Mouse (Mus musculus) lung, postnatal 4 days (tissue): ENCODE data around the gene L3mbtl1.
A peak's percentile ranks its signal among the peaks of the same experiment; 100 is the strongest.

Experiments used
- DNase-seq, 2 experiments: peaks; one replicate each; pipeline ENCODE4 v3.0.0; 2021

The L3mbtl1 gene

DNA sequence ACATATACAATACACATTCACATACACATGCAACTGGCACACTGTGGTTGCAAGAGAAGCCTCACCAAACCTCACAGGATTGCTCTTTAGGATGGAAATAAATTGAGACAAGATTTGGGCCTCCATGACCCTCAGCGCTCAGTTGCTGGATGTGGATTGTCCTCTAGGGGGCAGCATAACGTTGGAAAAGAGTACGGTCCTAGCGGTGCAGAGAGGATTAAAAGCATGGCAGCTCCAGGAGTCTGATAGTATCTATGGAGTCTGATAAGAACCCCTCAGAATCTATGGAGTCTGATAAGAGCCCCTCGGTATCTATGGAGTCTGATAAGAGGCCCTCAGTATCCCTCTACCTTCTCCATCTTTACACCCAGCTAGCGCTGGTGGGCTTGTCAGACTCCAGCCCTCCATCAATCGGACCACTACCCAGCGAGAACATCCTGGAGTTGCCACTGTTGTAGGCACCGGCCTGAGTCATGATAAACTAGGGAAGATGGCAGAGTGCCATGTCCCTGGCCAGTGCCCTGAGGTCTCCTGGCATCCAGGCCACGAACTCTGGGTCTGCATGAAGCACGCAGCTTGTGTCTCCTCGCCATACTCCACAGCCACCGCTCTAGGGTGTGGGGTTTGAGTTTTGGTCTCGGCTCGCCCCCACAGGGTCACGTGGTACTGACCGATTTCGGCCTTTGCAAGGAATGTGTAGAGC lies 55.4 kb downstream of the L3mbtl1 start:
- peak; percentile 47 to 77 for DNase-seq

DNA sequence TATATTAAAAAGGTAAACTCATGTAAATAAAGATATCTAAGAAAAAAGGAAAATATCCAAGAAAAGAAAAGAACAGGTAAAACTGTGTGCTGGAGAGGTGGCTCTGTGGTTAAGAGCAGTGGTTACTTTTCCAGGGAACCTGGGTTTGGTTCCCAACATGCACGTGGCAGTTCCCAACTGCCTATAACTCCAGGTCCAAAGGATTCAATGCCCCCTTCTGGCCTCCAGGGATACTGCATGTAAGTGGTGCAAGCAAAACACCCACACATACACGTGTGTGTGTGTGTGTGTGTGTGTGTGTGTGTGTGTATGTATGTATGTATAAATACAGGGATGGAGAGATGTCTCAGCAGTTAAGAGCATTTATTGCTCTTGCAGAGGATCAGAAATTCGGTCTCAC lies 56.5 kb downstream of the L3mbtl1 start:
- peak in 1 of 2 experiments; percentile 56 for DNase-seq

DNA sequence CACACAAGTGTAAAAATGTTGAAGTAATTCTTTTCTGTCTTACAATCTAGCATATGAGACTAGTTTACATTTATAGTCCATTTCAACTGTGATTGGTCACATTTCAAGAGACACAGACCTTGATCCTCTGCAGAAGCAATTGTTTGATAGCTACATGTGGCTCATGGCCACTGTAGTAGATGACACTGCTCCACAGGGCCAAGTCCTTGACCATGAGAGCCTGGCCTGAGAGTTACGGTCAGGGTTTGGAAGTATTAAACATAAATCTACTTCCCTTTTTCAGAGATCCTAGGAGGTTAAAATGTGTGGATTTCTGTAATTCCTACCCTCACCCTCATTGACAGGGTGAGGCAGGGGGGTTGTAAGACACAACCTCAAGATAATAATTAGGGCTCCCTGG lies 57.8 kb downstream of the L3mbtl1 start:
- no peak for DNase-seq

DNA sequence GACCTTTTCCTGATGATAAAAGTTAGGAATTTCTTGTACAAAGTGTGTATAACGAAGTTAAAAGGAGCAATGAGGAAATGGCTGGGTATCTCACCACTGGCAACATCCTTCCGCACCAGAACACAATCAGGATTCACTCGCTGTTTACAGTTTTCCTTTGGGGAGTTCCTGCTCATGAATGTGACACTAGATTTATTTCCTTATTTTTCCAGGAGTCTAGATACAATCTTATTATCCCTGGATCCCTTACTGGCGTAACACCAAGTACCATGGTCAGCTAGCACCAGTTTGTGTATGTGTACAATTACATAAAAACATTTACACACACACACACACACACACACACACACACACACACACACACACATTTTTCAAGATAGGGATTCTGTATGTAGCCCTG lies 64.0 kb downstream of the L3mbtl1 start:
- peak in 1 of 2 experiments; percentile 6 for DNase-seq

DNA sequence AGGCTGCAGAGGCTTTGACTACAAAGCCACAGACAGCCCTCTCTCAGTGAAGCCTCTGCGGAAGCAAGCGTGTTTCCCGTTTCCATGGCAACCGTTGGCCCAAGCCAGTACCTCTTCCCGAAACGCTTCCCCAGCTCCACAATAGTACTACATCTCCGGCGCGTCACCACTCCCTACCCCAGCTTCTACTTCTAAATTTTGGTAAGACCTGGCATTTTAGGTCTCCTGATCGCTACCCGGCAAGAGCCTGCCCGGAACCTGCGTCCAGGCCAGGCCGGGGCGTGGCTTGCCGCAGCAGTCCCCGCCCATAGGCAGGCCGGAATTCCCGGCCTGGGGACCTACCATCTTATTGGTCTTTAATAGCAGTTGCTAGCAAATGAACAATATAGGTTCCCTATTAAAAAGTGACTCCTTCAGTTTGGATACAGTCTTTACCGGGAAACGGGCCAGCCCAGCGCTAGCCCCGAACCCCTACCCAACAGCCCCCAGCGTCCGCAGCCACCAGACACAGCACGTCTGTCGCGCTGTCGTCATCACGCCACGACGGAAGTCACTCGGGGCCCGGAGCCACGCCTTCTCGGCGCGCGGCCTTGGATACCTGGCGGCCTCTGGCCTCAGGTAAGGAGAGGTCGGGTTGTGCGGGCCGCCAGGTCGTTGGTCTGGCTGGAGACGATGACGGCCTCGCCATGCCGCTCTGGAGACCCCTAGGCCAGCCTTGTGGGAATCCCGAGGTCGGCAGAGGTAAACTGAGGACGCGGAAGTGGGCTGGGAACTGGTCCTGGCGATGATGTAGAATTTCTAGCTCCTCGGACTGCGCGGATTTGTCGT lies 73.9 kb downstream of the L3mbtl1 start, which contains the start of gene Ift52:
Gene Ift52, plus strand, starts transcription at position 439 of the 828 bp plus-strand sequence.
- DNase-seq, result peak; percentile 93
